Mouse (Mus musculus): Measurements from ENCODE around the gene Necab3. TPM values are rescaled to one million over a fixed set of nuclear protein-coding genes. Genes with fewer than 3 reads are reported as not detected.

The Necab3 gene
- polyA plus RNA-seq, 1 experiment from 2014 or later: 0.40 TPM

Other genes starting within 250 kb of the Necab3 start
- 12.6 and 12.8 TPM in 2 replicates for gene Cdk5rap1, start 185.9 kb downstream of the Necab3 start, polyA plus RNA-seq (2015; fragmentation: Nextera tagmentation; extraction: Ambion mirVana)
- gene Snta1, start 150.8 kb downstream of the Necab3 start, polyA plus RNA-seq (2015; fragmentation: Nextera tagmentation; extraction: Ambion mirVana): 2.9 and 3.4 TPM in 2 replicates
- gene Cbfa2t2, start 122.4 kb downstream of the Necab3 start, polyA plus RNA-seq (2015; fragmentation: Nextera tagmentation; extraction: Ambion mirVana): 6.7 and 8.3 TPM in 2 replicates
- 1.0 and 1.9 TPM in 2 replicates for gene 1700003F12Rik, start 11.8 kb downstream of the Necab3 start, polyA plus RNA-seq (2015; fragmentation: Nextera tagmentation; extraction: Ambion mirVana)
- gene Actl10, start 7.1 kb downstream of the Necab3 start, polyA plus RNA-seq (2015; fragmentation: Nextera tagmentation; extraction: Ambion mirVana): 0.07 TPM in 1 of 2 replicates, not detected in the other
- 19.2 and 23.9 TPM in 2 replicates for gene E2f1, start 11.0 kb upstream of the Necab3 start, polyA plus RNA-seq (2015; fragmentation: Nextera tagmentation; extraction: Ambion mirVana)
- gene Pxmp4, start 44.8 kb upstream of the Necab3 start, polyA plus RNA-seq (2015; fragmentation: Nextera tagmentation; extraction: Ambion mirVana): 34.6 and 43.9 TPM in 2 replicates
- gene Zfp341, start 54.4 kb upstream of the Necab3 start, polyA plus RNA-seq (2015; fragmentation: Nextera tagmentation; extraction: Ambion mirVana): 2.6 TPM in 2 replicates
- not detected in 2 replicates for gene 4930519P11Rik, start 54.5 kb upstream of the Necab3 start, polyA plus RNA-seq (2015; fragmentation: Nextera tagmentation; extraction: Ambion mirVana)
- gene Chmp4b, start 92.8 kb upstream of the Necab3 start, polyA plus RNA-seq (2015; fragmentation: Nextera tagmentation; extraction: Ambion mirVana): 11.7 and 13.9 TPM in 2 replicates
- gene Gm14214, start 211.1 kb upstream of the Necab3 start, polyA plus RNA-seq (2015; fragmentation: Nextera tagmentation; extraction: Ambion mirVana): not detected in 2 replicates
- 23.6 and 24.9 TPM in 2 replicates for gene Raly, start 232.2 kb upstream of the Necab3 start, polyA plus RNA-seq (2015; fragmentation: Nextera tagmentation; extraction: Ambion mirVana)
- 0.32 TPM in 1 of 2 replicates, not detected in the other for gene a, start 232.5 kb upstream of the Necab3 start, polyA plus RNA-seq (2015; fragmentation: Nextera tagmentation; extraction: Ambion mirVana)

Data from liver, embryonic 15.5 days (tissue).